Mouse (Mus musculus): ENCODE measurements around the gene Rps3.

Rps3 gene

GRCm38 (mm10) chr7:99441534-99442072, 41.9 kb downstream of the Rps3 start:
- no peak for DNase-seq (ENCODE audit: low read depth)

GRCm38 (mm10) chr7:99438881-99439280, 44.7 kb downstream of the Rps3 start:
- DNase-seq (ENCODE audit: low read depth), result no peak

DNA sequence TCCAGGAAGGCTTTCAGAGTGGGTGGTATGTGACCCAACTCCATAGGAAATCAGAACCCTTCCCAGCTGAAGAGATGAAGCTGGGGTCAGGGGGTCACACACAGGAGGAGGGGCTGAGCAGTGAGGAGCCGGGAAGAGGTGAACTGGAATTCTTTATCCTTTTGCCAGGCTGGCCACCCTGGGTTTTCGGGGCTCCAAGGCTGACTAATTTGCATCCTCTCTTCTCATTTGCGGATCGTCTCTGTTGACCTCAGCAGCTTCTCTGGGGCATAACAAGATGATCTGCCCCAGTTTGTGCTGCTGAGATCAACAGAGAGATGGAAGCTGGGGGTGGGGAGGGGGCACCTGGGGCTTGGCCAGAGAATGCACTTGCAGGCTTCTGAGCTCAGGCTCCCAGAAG, 47.0 kb downstream of the Rps3 start:
- no peak for DNase-seq (ENCODE audit: low read depth)

DNA sequence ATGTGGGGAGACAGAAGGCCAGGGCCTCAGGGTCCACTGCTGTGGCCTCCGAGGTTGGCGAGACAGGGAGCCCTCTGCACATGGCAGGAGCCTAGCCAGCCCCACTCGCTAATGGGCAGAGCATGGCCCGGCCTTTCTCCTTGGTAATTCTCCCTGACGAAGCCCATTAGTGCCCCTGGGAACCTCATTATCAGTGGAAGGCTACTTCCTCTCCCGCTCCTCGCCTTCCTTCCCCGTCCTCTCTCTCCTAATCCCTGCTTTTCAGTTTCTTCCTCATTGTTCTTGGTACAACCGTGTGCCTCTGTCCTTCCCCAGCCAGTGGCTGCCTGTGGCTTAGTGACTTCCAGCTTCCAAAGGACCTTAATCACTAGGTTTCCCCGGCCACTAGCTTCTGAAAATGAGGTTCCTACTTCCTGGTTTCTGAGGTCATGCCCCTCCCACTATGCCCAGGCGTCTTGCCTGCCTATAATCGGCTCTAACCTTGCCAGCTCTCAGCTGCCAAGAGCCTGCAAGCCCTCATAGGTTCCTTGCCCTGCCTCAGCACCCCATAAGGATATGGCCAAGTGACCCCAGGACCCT, 48.8 kb downstream of the Rps3 start:
- no peak for DNase-seq (ENCODE audit: low read depth)

DNA sequence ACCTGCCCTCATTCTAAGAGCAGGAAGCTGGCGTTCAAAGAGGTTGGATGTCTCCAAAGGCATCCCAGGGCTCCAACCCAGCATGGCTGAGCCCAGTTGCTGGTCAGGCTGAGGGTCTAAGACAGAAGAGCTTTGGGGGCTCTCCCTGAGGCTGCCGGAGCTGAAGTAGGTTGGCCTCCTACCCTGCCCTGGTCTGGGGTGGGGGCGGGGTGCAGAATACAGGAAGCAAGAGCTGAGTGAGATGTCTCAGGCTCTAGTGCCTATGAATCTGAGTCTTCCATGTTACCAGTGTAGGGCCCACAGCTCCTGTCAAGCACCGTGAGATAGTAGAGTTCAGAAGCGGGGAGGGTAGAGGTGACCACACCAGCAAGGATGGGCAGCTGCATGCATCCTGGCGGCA, 50.7 kb downstream of the Rps3 start:
- DNase-seq (ENCODE audit: low read depth), result no peak

DNA sequence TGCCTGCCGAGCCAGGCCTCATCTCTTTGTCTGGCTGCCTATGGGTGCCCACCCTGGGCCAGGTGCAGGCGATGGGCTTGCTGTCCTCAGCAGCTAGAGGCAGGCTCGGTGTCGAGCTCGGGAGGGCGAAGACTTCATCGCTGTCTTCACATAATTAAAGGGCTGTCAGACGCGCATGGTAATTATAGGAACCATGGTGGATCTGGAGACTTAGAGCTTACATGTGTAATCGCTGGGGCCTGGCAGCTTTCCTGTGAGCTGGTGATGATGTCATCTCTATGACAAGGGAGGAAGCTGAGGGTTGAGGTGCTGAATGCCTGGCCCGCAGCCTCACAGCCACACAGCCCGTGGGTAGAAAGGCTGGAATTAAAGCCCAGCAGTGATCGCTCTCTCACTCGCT, 51.3 kb downstream of the Rps3 start:
- no peak for DNase-seq (ENCODE audit: low read depth)

DNA sequence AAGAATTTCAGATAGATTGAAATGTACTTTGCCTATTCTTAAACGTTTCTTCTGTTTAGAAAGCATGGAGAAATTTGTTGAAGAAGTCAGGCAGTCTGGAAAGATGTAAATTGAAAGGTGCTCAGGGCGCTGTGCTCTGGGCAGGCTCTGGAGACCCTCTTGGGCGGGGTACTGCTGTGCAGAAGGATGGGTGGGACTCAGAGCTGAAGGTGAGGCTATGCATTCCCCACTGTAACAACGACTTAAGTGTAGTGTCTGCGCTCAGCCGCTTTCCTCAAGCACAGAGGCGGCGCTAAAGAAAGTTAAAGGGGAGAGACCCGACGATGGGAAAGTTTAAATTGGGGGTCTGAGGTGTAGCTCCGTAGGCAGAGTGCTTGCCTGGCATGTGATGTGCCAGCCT, 53.3 kb downstream of the Rps3 start:
- DNase-seq (ENCODE audit: low read depth), result no peak

DNA sequence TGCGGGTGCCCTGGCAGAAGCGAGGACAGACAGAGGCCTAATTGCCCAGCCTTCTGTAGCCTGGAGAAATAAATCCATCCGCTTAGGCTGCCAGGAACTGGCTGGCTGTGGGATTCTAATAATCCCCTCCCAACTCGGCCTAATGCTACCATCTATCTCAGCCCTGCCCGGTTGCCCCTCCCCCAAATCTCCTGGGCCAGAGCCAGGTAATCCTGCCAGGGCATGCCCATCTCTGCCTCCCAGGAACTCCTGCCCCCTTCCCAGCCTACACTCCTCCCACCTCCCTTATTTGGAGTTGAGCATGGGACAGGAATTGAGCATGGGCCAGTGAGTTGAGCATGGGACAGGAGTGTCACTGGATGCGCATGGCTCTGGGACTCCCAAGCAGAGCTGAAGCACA, 53.8 kb downstream of the Rps3 start:
- DNase-seq (ENCODE audit: low read depth), result no peak

GRCm38 (mm10) chr7:99428836-99429235, 54.7 kb downstream of the Rps3 start:
- no peak for DNase-seq (ENCODE audit: low read depth)

- no peak for DNase-seq (ENCODE audit: low read depth)
Observed at GRCm38 (mm10) chr7:99427987-99428386, 55.6 kb downstream of the Rps3 start.
